Comparison of ENCODE assay signal across 8 mouse cellular contexts in the genomic region with DNA sequence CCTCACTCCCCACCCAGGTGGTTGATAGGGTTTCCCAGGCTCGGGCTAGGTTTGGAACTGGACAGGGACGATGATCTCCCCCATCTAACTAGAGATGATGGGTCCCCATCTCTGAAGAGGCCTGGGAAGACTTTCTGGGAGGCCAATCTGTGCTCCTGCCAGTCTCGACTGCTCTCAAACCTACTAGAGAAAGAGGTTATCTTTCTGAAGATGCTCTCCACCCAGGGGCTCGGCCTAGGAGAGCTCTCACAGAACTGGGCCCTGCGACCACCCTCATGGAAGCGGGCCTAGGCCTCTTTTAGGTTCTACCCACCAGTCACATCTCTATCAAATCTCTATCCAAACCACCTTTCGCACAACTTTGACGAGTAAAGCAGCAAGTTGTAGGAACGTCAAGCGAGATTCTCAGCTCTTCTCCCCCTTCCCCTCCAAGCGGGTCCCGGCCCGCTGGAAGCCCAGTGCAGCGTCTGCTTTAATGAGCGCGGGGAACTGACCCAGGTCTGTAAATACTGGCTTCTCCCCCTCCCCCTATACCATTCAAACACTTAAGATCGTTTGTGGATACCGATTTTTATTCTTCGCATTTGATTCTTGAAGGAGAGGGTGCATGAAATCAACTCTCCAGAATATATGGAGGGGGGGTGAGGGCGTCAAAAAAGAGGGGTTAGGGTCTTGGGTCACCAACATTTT. TPM values are rescaled to one million over a fixed set of nuclear protein-coding genes. Genes with fewer than 3 reads are reported as not detected.
DNase-seq lines count a peak whose midpoint lies in the region; ATAC-seq and TF ChIP-seq lines count a peak whose summit lies in the region.

No protein-coding gene starts in this region.

- H3K36me3 ChIP-seq in embryonic facial prominence, embryonic 14.5 days (ENCODE audit: control insufficient read depth, insufficient read depth, low read length), result 0 out of 2 replicates have a peak, but pooled peaks cover 3% of the 10 kb centered on the region
- H3K36me3 ChIP-seq in kidney, embryonic 15.5 days, result peaks cover 13% of the 10 kb centered on the region

- peaks cover 34% of the 10 kb centered on the region for H3K4me1 ChIP-seq in embryonic facial prominence, embryonic 14.5 days (ENCODE audit: control insufficient read depth, insufficient read depth, low read length)
- H3K4me1 ChIP-seq in kidney, embryonic 15.5 days, result peaks cover 60% of the 10 kb centered on the region

- peak overlapping the region; percentile 80 for H3K4me2 ChIP-seq in embryonic facial prominence, embryonic 14.5 days (ENCODE audit: low read depth, low read length)
- peak overlapping the region; percentile 73 for H3K4me2 ChIP-seq in kidney, embryonic 15.5 days

- no peaks in the 10 kb centered on the region for H3K9me3 ChIP-seq in embryonic facial prominence, embryonic 14.5 days (ENCODE audit: control insufficient read depth, low read length)
- H3K9me3 ChIP-seq in kidney, embryonic 15.5 days (replicated peaks), result no peaks in the 10 kb centered on the region

- 11% methylated on average over 20 of the region's 20 CpGs for WGBS in embryonic facial prominence, embryonic 14.5 days
- WGBS in kidney, embryonic 15.5 days, result 4% methylated on average over 20 of the region's 20 CpGs

- TF ChIP-seq CTCF in layer of hippocampus, adult 2 months (conservative IDR thresholded peaks at IDR 0.05), result no peak

- H3K27ac ChIP-seq in layer of hippocampus, adult 2 months, result peak overlapping the region; percentile 95
- H3K27ac ChIP-seq in embryonic facial prominence, embryonic 14.5 days (replicated peaks; ENCODE audit: low read depth, low read length), result peak overlapping the region; percentile 96
- H3K27ac ChIP-seq in kidney, embryonic 15.5 days, result peak overlapping the region; percentile 94

- H3K27me3 ChIP-seq in embryonic facial prominence, embryonic 14.5 days (replicated peaks; ENCODE audit: control insufficient read depth, insufficient read depth, low read length), result peaks cover 41% of the 10 kb centered on the region
- no peaks in the 10 kb centered on the region for H3K27me3 ChIP-seq in kidney, embryonic 15.5 days

- no peak for DNase-seq in layer of hippocampus, adult 2 months (ENCODE audit: low spot score in 2 of 2)
- no peak for DNase-seq in layer of hippocampus, postnatal 36 days
- no peak for DNase-seq in embryonic facial prominence, embryonic 14.5 days (ENCODE audit: low spot score)
- peak; percentile 62 for DNase-seq in neural tube, embryonic 10.5 days (ENCODE audit: extremely low spot score, low spot score)
- DNase-seq in left cerebral cortex, postnatal 14 days (ENCODE audit: low spot score in 2 of 2), result no peak
- DNase-seq in layer of hippocampus, adult 9-11 months, result no peak

- peak overlapping the region; percentile 87 for H3K9ac ChIP-seq in embryonic facial prominence, embryonic 14.5 days (ENCODE audit: low read depth, low read length)
- peak overlapping the region; percentile 75 for H3K9ac ChIP-seq in kidney, embryonic 15.5 days

- ATAC-seq in embryonic facial prominence, embryonic 14.5 days (ENCODE audit: low read depth), result no peak
- ATAC-seq in kidney, embryonic 15.5 days (replicated peaks; ENCODE audit: low FRiP score), result no peak
- ATAC-seq in monocyte, adult 5-6 weeks (replicated peaks; ENCODE audit: insufficient number of reproducible peaks, low FRiP score, low TSS enrichment, poor library complexity, severe bottlenecking), result no peak

- peak overlapping the region; percentile 63 for H3K4me3 ChIP-seq in layer of hippocampus, adult 2 months
- peak overlapping the region; percentile 67 for H3K4me3 ChIP-seq in embryonic facial prominence, embryonic 14.5 days (ENCODE audit: low read depth, low read length)
- peak overlapping the region; percentile 58 for H3K4me3 ChIP-seq in kidney, embryonic 15.5 days (replicated peaks)

- intact Hi-C loops in left cerebral cortex, postnatal 14 days (cut with DNase I), result loop anchor here (5.0 to 10.0 kb wide), 4 partner anchors 355 to 1517 kb away; no protein-coding TSS in a partner anchor

RNA-seq across cellular contexts. Expression of a gene that starts 16.4 kb away (rescaled TPM):
- 10 to 100 TPM; 35.8 to 48.5 TPM for total RNA-seq in layer of hippocampus, adult 2 months (2021)
- total RNA-seq in layer of hippocampus, postnatal 36 days (2021), result 10 to 100 TPM; 41.7 to 50.4 TPM
- 51.4 and 55.5 TPM in 2 replicates for polyA plus RNA-seq in embryonic facial prominence, embryonic 14.5 days (2014; fragmentation: Nextera tagmentation; extraction: Ambion mirVana)
- polyA plus RNA-seq in kidney, embryonic 15.5 days (2015; fragmentation: Nextera tagmentation; extraction: Ambion mirVana), result 230 and 240 TPM in 2 replicates
- 10 to 100 TPM; 36.7 to 46.6 TPM for total RNA-seq in left cerebral cortex, postnatal 14 days (2021)
- not detected in 3 replicates for total RNA-seq in monocyte, adult 5-6 weeks (2017)

Comparison
In these comparisons a context has a peak if more than half of its experiments do, and no peak if none do; other contexts are left out.
1. RNA of a gene that starts 16.4 kb away (total RNA-seq): 41.7 to 50.4 TPM in layer of hippocampus, postnatal 36 days, 35.8 to 48.5 TPM in layer of hippocampus, adult 2 months and 36.7 to 46.6 TPM in left cerebral cortex, postnatal 14 days; not detected in monocyte, adult 5-6 weeks; every median in the first group is over 10 times any median in the second.
2. Peak in every context shown above with its lines, with median percentiles within 50 percentile points of each other: H3K27ac ChIP-seq and H3K4me3 ChIP-seq.